Mouse (Mus musculus) liver, embryonic 16.5 days (tissue): ENCODE data around the gene Ndufaf2. TPM values are rescaled to one million over a fixed set of nuclear protein-coding genes. Genes with fewer than 3 reads are reported as not detected.

Source experiments
- ATAC-seq: fragments of 200-750 bp; cut with Nextera tagmentation; 2 replicates; pipeline ENCODE4 v1.8.0; 2017; ENCODE audit warnings: low read depth, mild to moderate bottlenecking, moderate number of reproducible peaks, moderate library complexity
- H3K27ac ChIP-seq: fragments of 300-500 bp; sonication (generic); 2 replicates; pipeline ENCODE4 v1.5.1; 2014; ENCODE audit warnings: mild to moderate bottlenecking, low read length
- H3K27me3 ChIP-seq: fragments of 300-500 bp; sonication (generic); 2 replicates; pipeline ENCODE4 v1.6.1; 2014; ENCODE audit warnings: low read depth, low read length, mixed read lengths; ENCODE audit not compliant: control insufficient read depth, insufficient read depth
- H3K36me3 ChIP-seq: fragments of 300-500 bp; sonication (generic); 2 replicates; pipeline ENCODE4 v1.6.1; 2014; ENCODE audit warnings: mild to moderate bottlenecking; ENCODE audit not compliant: control insufficient read depth, insufficient read depth
- H3K4me1 ChIP-seq: fragments of 300-500 bp; sonication (generic); 2 replicates; pipeline ENCODE4 v1.6.1; 2014; ENCODE audit warnings: low read depth, low read length, mixed read lengths; ENCODE audit not compliant: control insufficient read depth
- H3K4me2 ChIP-seq: fragments of 300-500 bp; sonication (generic); 2 replicates; pipeline ENCODE4 v1.6.1; 2014; ENCODE audit warnings: low read depth, low read length, mixed read lengths
- H3K4me3 ChIP-seq: fragments of 300-500 bp; sonication (generic); 2 replicates; pipeline ENCODE4 v1.5.1; 2014; ENCODE audit warnings: low read depth, mild to moderate bottlenecking, low read length
- H3K9ac ChIP-seq: fragments of 300-500 bp; sonication (generic); 2 replicates; pipeline ENCODE4 v1.6.1; 2014; ENCODE audit warnings: low read depth, low read length
- H3K9me3 ChIP-seq: fragments of 300-500 bp; sonication (generic); replicated peaks from 2 replicates; pipeline ENCODE4 v1.6.1; 2016; ENCODE audit warnings: low read length; ENCODE audit not compliant: control insufficient read depth
- WGBS: fragments of 180-500 bp; shearing (Covaris S2); extraction: QIAGEN DNeasy Blood & Tissue Kit; methylation state at CpG from one replicate; pipeline ENCODE4 v1.1.7; 2014; ENCODE audit not compliant: insufficient replicate concordance; 5-methylcytosine and 5-hydroxymethylcytosine counted together
- polyA plus RNA-seq: library from polyadenylated mRNA; unstranded; fragments of >200 nt; fragmentation: Nextera tagmentation; extraction: Ambion mirVana; gene quantifications from 2 replicates; pipeline ENCODE4 v1.2.1, GENCODE M21; 2015

Gene Ndufaf2
- polyA plus RNA-seq, 1 experiment from 2014 or later, result 21.5 TPM

DNA sequence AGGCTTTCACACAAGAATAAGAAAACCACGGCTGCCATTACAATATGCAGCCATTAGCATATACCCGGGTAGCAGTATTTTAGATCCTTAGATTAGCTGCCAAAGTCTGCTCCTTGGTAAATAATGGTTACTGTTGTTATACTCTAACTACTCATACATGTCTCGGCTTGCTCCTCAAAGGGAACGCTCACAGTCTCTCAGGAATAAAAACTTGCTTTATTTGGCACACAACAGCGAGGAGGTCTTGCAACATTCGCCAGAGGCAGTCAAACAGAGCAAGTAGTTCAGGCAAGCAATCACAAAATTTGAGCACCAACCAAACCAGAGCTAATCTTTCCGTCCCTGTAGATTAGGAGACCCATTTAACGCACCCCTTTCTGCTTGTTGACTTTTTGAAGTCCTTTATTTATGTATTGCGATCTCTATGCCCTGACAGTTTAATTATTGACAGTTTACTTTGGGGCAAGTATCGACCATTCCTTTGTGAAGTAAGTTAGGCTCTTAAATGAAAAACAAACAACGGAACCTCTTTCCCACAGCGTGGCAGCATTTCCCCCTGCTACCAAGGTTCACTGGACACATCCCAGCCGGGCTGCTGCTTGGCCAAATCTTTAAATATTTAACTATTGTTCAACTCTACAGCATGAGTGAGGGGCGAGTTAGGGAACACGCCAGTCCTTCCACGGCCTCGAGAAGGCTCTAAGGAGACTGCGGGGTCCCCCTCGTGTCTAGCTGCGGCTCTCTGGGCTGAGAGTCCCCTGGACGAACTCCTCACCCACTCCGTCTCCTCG is 114.8 kb downstream of the Ndufaf2 start:
- H3K4me3 ChIP-seq, result peak overlapping the region; percentile 94
- peak; percentile 35 for ATAC-seq

DNA sequence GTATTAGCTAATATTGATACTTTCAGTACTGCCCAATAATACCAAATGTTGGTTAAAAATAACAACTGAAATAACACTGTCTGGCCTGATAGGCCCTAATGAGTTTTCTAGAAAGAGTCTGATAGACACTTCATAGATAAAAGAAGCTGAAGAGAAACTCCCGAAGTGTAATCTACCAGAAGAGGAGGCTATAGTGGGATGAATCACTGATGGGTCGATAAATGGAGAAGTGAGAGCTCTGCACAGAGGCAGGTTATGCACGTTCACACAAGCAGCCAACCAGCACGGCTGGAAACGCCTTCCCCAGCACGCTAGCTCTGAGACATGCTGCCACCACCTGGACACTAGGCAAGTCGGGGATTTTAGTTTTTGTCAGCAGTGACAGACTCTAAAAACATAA is 117.1 kb downstream of the Ndufaf2 start:
- ATAC-seq, result peak; percentile 46
- WGBS, result 1% methylated on average over 7 of the region's 7 CpGs

More for the DNA sequence above, 114.8 kb downstream of the Ndufaf2 start:
- Histone ChIP-seq H3K27me3 (no peaks in the 10 kb centered on the region), H3K4me1 (peaks cover 24% of the 10 kb centered on the region), H3K36me3 (peaks cover 11% of the 10 kb centered on the region), H3K9ac (peak overlapping the region; percentile 96), H3K9me3 (no peaks in the 10 kb centered on the region), H3K4me2 (peak overlapping the region; percentile 87), H3K27ac (peak overlapping the region; percentile 79)
- WGBS, result 2% methylated on average over 23 of the region's 23 CpGs

DNA sequence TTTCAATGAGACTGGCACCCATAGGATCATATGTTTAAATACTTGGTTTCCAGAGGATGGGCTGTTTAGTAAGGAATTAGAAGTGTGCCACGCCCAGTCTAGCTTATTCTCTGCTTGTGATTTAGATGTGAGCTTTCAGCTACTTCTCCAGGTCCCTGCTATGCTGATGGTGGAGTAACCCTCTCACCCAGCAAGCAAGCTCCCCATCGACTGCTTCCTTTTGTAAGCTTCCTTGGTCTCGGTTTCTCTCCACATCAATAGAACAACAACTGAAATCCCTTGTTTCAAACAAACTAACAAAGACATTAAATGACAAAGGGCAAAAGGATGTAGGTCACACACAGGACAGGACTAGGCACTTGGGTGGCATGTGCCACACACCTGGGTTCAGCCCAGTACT is 118.0 kb downstream of the Ndufaf2 start:
- Histone ChIP-seq H3K36me3 (no peaks in the 10 kb centered on the region), H3K4me1 (peaks cover 18% of the 10 kb centered on the region), H3K9ac (no peak overlapping the region), H3K9me3 (no peaks in the 10 kb centered on the region), H3K4me3 (no peak overlapping the region), H3K27me3 (no peaks in the 10 kb centered on the region), H3K4me2 (no peak overlapping the region), H3K27ac (no peak overlapping the region)
- WGBS, result 64% methylated on average over 3 of the region's 3 CpGs
- ATAC-seq, result no peak

More for the DNA sequence above, 117.1 kb downstream of the Ndufaf2 start:
- H3K4me2 ChIP-seq, result no peak overlapping the region
- H3K27ac ChIP-seq, result no peak overlapping the region
- peaks cover under 1% of the 10 kb centered on the region; the same call in 1 of the 2 replicates for H3K36me3 ChIP-seq
- no peaks in the 10 kb centered on the region for H3K9me3 ChIP-seq
- no peak overlapping the region for H3K9ac ChIP-seq
- no peak overlapping the region for H3K4me3 ChIP-seq
- peaks cover 24% of the 10 kb centered on the region for H3K4me1 ChIP-seq
- H3K27me3 ChIP-seq, result no peaks in the 10 kb centered on the region

DNA sequence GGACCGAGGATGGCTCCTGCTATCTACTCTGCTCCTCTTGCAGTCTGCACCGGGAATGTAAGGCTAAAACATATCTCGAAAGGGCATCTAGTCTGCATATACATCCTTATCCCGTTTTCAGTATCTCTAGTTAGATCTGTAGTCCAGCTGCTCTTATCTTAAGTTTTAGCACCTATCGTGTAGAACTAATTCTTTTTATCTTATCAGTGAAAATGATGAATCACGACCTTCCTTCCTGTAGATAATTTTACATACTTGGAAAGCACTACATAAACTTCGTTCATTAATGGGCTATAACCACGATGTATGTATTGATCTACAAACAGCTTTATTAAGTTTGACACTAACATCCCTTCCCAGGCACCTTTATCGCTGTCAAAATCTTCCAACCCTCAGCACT is 118.5 kb downstream of the Ndufaf2 start:
- no peak for ATAC-seq
- Histone ChIP-seq H3K36me3 (no peaks in the 10 kb centered on the region), H3K4me2 (no peak overlapping the region), H3K9ac (no peak overlapping the region), H3K4me1 (peaks cover 16% of the 10 kb centered on the region), H3K9me3 (no peaks in the 10 kb centered on the region), H3K4me3 (no peak overlapping the region), H3K27me3 (no peaks in the 10 kb centered on the region), H3K27ac (no peak overlapping the region)
- 43% methylated on average over 9 of the region's 9 CpGs for WGBS

DNA sequence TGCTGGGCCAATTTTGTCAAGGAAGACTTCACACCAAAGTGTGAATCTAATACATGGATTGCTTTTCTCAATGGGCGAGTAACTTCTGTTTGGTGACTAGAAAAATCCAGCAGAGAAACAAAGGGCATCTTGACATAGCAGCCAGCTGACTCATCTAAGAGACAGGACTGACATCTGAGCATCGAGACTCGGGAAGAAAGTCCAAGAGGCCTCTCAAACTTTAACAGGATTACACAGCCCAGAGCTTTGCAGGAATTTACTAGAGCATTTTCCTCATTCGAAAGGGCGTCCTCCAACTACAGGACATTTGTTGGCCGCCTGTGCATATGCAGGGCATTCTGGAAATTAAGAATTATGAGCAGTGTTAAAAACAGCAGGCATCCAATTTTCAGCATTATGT is 119.0 kb downstream of the Ndufaf2 start:
- H3K27me3 ChIP-seq, result no peaks in the 10 kb centered on the region
- H3K4me3 ChIP-seq, result no peak overlapping the region
- ATAC-seq, result no peak
- peaks cover 16% of the 10 kb centered on the region for H3K4me1 ChIP-seq
- H3K9ac ChIP-seq, result no peak overlapping the region
- H3K9me3 ChIP-seq, result no peaks in the 10 kb centered on the region
- 62% methylated on average over 6 of the region's 6 CpGs for WGBS
- H3K4me2 ChIP-seq, result no peak overlapping the region
- no peaks in the 10 kb centered on the region for H3K36me3 ChIP-seq
- H3K27ac ChIP-seq, result no peak overlapping the region

DNA sequence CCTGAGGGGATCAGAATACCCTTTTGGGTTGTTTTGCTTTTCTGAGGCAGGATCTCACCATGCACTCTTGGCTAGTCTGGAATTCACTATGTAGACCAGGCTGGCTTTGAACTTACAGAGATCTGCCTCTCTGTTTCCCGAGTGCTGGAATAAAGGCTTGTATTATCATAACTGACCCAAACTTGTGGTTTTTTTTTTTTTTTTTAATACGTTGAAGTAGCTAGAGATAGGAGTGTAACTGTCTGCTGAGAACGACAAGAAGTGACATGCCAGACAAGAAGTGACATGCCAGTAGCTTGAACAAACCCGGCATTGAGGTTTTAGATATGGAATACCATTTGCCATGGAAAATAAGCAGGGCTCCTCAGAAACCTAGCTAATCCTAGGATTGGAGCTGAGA is 125.6 kb downstream of the Ndufaf2 start:
- Histone ChIP-seq H3K36me3 (no peaks in the 10 kb centered on the region), H3K4me1 (no peaks in the 10 kb centered on the region), H3K4me2 (no peak overlapping the region), H3K9me3 (no peaks in the 10 kb centered on the region), H3K27ac (no peak overlapping the region), H3K9ac (no peak overlapping the region), H3K27me3 (no peaks in the 10 kb centered on the region), H3K4me3 (no peak overlapping the region)
- 41% methylated on average over 4 of the region's 4 CpGs for WGBS
- no peak for ATAC-seq

DNA sequence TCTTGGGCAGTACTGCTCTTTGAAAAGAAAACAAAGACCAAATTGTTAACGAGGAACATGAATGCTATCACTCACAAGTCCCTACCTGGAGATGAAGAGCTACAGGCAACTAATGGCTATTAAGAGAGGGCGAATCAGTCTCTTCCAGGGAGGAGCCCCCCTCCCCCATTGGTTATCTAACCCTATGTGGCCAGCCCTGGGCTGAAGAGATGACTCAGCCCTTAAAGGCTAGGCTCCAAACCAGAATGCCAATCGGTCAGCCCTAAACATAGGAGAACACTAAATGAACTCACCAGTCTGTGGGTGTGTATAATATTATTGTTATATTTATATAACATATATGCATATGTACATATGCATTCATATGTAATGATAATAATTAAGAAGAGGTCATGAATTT is 132.6 kb downstream of the Ndufaf2 start:
- 53% methylated on average over 3 of the region's 3 CpGs for WGBS
- Histone ChIP-seq H3K9ac (no peak overlapping the region), H3K9me3 (no peaks in the 10 kb centered on the region), H3K27ac (no peak overlapping the region), H3K4me3 (no peak overlapping the region), H3K4me2 (no peak overlapping the region), H3K27me3 (no peaks in the 10 kb centered on the region), H3K4me1 (no peaks in the 10 kb centered on the region), H3K36me3 (no peaks in the 10 kb centered on the region)
- ATAC-seq, result no peak

DNA sequence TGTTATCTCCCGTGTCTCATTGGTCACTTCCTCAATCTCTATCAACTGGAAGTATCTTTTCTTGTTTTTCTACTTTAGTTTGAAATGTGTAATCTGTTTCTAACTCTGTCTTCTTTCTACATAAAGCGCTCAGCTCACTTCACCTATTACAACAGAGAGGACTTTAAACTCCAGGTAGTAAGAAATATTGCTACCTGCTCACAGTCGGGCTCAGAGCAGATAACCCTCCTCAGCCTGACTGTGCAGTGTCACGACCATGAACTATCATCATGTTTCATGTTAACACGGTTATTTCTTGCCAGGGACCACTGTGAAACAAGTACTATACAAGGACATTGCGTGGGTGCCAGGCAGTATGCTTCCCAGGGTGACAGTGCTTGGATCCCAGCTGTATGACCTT is 141.1 kb downstream of the Ndufaf2 start:
- Histone ChIP-seq H3K27me3 (no peaks in the 10 kb centered on the region), H3K36me3 (no peaks in the 10 kb centered on the region), H3K27ac (no peak overlapping the region), H3K4me3 (no peak overlapping the region), H3K4me1 (no peaks in the 10 kb centered on the region), H3K9ac (no peak overlapping the region), H3K9me3 (no peaks in the 10 kb centered on the region), H3K4me2 (no peak overlapping the region)
- WGBS, result 50% methylated on average over 6 of the region's 6 CpGs
- no peak for ATAC-seq

DNA sequence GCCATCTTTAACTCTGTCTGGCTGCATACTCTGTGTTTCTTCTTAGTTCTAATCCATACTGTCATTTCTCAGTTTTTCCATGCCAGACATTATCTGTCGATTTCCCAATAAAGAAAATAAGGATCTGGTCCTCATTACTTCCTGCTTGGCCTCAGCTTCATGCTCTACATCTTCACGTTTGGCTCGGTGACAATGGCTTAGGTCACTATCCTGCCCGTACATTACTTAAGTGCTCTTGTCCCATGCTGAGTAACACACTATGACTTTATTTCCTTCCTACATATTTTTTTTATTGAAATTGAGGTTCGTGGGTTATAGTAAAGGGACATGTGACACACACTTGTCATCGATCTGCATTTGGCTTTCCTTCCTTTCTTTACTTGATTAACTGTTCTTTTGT is 143.3 kb downstream of the Ndufaf2 start:
- Histone ChIP-seq H3K36me3 (no peaks in the 10 kb centered on the region), H3K4me1 (no peaks in the 10 kb centered on the region), H3K4me3 (no peak overlapping the region), H3K27me3 (no peaks in the 10 kb centered on the region), H3K9me3 (no peaks in the 10 kb centered on the region), H3K4me2 (no peak overlapping the region), H3K27ac (no peak overlapping the region), H3K9ac (no peak overlapping the region)
- WGBS, result 62% methylated on average over 6 of the region's 6 CpGs
- no peak for ATAC-seq
